13 mouse cellular contexts compared by ENCODE assay signal in genomic region chr5:66056680-66057079, GRCm38 (mm10). TPM values are rescaled to one million over a fixed set of nuclear protein-coding genes. Genes with fewer than 3 reads are reported as not detected.
DNase-seq lines count a peak whose midpoint lies in the region; ATAC-seq and TF ChIP-seq lines count a peak whose summit lies in the region.
"Had no signal": no experiment of that assay in that cellular context is flagged by ENCODE, and none has a peak within 500 bp of the region (broad histone marks: within the 10 kb centered on the region; RNA-seq: fewer than 3 reads in every experiment).

No protein-coding gene starts in this region.

- TF ChIP-seq EP300 in liver, embryonic 14.5 days (IDR thresholded peaks at IDR 0.05; ENCODE audit: low read depth) = no peak

- H3K27ac ChIP-seq in intestine, postnatal 0 days (ENCODE audit: low read depth, low read length) = no peak overlapping the region
- H3K27ac ChIP-seq in intestine, embryonic 15.5 days = no peak overlapping the region
- no peak overlapping the region for H3K27ac ChIP-seq in liver, embryonic 14.5 days
- H3K27ac ChIP-seq: embryonic facial prominence, embryonic 12.5 days; heart, embryonic 15.5 days; limb, embryonic 15.5 days had no signal

- H3K36me3 ChIP-seq in intestine, postnatal 0 days (ENCODE audit: control insufficient read depth, insufficient read depth) = no peaks in the 10 kb centered on the region
- H3K36me3 ChIP-seq in intestine, embryonic 15.5 days = no peaks in the 10 kb centered on the region
- no peaks in the 10 kb centered on the region for H3K36me3 ChIP-seq in liver, embryonic 14.5 days (replicated peaks; ENCODE audit: control insufficient read depth, insufficient read depth, low read depth)
- H3K36me3 ChIP-seq: embryonic facial prominence, embryonic 12.5 days; heart, embryonic 15.5 days; limb, embryonic 15.5 days had no signal

- H3K9ac ChIP-seq in intestine, postnatal 0 days (ENCODE audit: low read depth, low read length) = no peak overlapping the region
- no peak overlapping the region for H3K9ac ChIP-seq in intestine, embryonic 15.5 days
- no peak overlapping the region for H3K9ac ChIP-seq in liver, embryonic 14.5 days (replicated peaks)
- H3K9ac ChIP-seq: embryonic facial prominence, embryonic 12.5 days; heart, embryonic 15.5 days; limb, embryonic 15.5 days had no signal

- no peak overlapping the region for H3K4me3 ChIP-seq in intestine, postnatal 0 days (ENCODE audit: low read depth, low read length)
- H3K4me3 ChIP-seq in intestine, embryonic 15.5 days (replicated peaks) = no peak overlapping the region
- H3K4me3 ChIP-seq in liver, embryonic 14.5 days (ENCODE audit: insufficient read depth in 1 of 2, low read depth in 2 of 2, low read length in 2 of 2) = no peak overlapping the region
- H3K4me3 ChIP-seq: embryonic facial prominence, embryonic 12.5 days; heart, embryonic 15.5 days; limb, embryonic 15.5 days had no signal

- DNase-seq in right cerebral cortex, postnatal 4 days = peak; percentile 21
- no peak for DNase-seq in right cerebral cortex, adult 2 months (ENCODE audit: low spot score in 2 of 2)
- no peak for DNase-seq in liver, embryonic 14.5 days (ENCODE audit: low read depth in 3 of 3, low spot score in 3 of 3)
- DNase-seq in embryo, embryonic 11 days = no peak
- no peak for DNase-seq in cerebellum, adult 9-10 months
- DNase-seq in urinary bladder, postnatal 14 days (ENCODE audit: low spot score) = no peak
- DNase-seq: midbrain, embryonic 14.5 days had no signal

- 84% methylated on average over 4 of the region's 4 CpGs for WGBS in intestine, postnatal 0 days
- 77% methylated on average over 4 of the region's 4 CpGs for WGBS in intestine, embryonic 15.5 days
- 65% methylated on average over 4 of the region's 4 CpGs for WGBS in liver, embryonic 14.5 days (ENCODE audit: insufficient replicate concordance)

- TF ChIP-seq CTCF in intestine, postnatal 0 days (IDR thresholded peaks at IDR 0.05; ENCODE audit: low read depth) = peak; percentile 68
- TF ChIP-seq CTCF in liver, embryonic 14.5 days (IDR thresholded peaks at IDR 0.05; ENCODE audit: low read depth) = peak; percentile 56

- peaks cover 4% of the 10 kb centered on the region for H3K4me1 ChIP-seq in intestine, postnatal 0 days (replicated peaks; ENCODE audit: control insufficient read depth, insufficient read depth, low read length)
- no peaks in the 10 kb centered on the region for H3K4me1 ChIP-seq in intestine, embryonic 15.5 days (replicated peaks)
- H3K4me1 ChIP-seq in liver, embryonic 14.5 days (replicated peaks; ENCODE audit: control insufficient read depth in 2 of 2, insufficient read depth in 2 of 2, low read length in 1 of 2) = no peaks in the 10 kb centered on the region
- H3K4me1 ChIP-seq: heart, embryonic 15.5 days; limb, embryonic 15.5 days had no signal

- no peak overlapping the region for H3K4me2 ChIP-seq in intestine, postnatal 0 days (replicated peaks; ENCODE audit: low read depth)
- H3K4me2 ChIP-seq in intestine, embryonic 15.5 days (replicated peaks) = no peak overlapping the region
- H3K4me2 ChIP-seq in liver, embryonic 14.5 days (ENCODE audit: low read depth) = no peak overlapping the region
- H3K4me2 ChIP-seq: embryonic facial prominence, embryonic 12.5 days; heart, embryonic 15.5 days; limb, embryonic 15.5 days had no signal

- H3K9me3 ChIP-seq in intestine, postnatal 0 days (ENCODE audit: control insufficient read depth) = no peaks in the 10 kb centered on the region
- no peaks in the 10 kb centered on the region for H3K9me3 ChIP-seq in intestine, embryonic 15.5 days
- H3K9me3 ChIP-seq in liver, embryonic 14.5 days (ENCODE audit: control insufficient read depth, low read length) = no peaks in the 10 kb centered on the region
- H3K9me3 ChIP-seq: embryonic facial prominence, embryonic 12.5 days; heart, embryonic 15.5 days; limb, embryonic 15.5 days had no signal

- no peak for ATAC-seq in intestine, postnatal 0 days
- no peak for ATAC-seq in intestine, embryonic 15.5 days
- ATAC-seq in liver, embryonic 14.5 days (ENCODE audit: insufficient read depth) = no peak

- no peaks in the 10 kb centered on the region for H3K27me3 ChIP-seq in intestine, postnatal 0 days (replicated peaks; ENCODE audit: control insufficient read depth, insufficient read depth, low read length)
- H3K27me3 ChIP-seq in intestine, embryonic 15.5 days (replicated peaks) = no peaks in the 10 kb centered on the region
- H3K27me3 ChIP-seq in liver, embryonic 14.5 days (ENCODE audit: control insufficient read depth, insufficient read depth, low read length) = no peaks in the 10 kb centered on the region; the same call in 1 of the 2 replicates
- H3K27me3 ChIP-seq: embryonic facial prominence, embryonic 12.5 days; heart, embryonic 15.5 days; limb, embryonic 15.5 days had no signal

RNA-seq across cellular contexts. Expression of gene 9130230L23Rik, which starts 52.6 kb away (rescaled TPM):
- 6.7 and 7.0 TPM in 2 replicates for polyA plus RNA-seq in intestine, postnatal 0 days (2015; fragmentation: Nextera tagmentation; extraction: Ambion mirVana)
- polyA plus RNA-seq in intestine, embryonic 15.5 days (2015; fragmentation: Nextera tagmentation; extraction: Ambion mirVana) = 1.6 and 2.4 TPM in 2 replicates
- 0.02 and 0.05 TPM in 2 replicates for polyA plus RNA-seq in liver, embryonic 14.5 days (2012; rRNA removed)
- polyA plus RNA-seq in liver, embryonic 14.5 days (2014; fragmentation: Nextera tagmentation; extraction: Ambion mirVana) = not detected in 2 replicates
- polyA plus RNA-seq: embryonic facial prominence, embryonic 12.5 days; frontal cortex, adult 2 months; midbrain, embryonic 14.5 days had no signal
